Comparison of ENCODE assay signal across 20 mouse cellular contexts in the genomic region with DNA sequence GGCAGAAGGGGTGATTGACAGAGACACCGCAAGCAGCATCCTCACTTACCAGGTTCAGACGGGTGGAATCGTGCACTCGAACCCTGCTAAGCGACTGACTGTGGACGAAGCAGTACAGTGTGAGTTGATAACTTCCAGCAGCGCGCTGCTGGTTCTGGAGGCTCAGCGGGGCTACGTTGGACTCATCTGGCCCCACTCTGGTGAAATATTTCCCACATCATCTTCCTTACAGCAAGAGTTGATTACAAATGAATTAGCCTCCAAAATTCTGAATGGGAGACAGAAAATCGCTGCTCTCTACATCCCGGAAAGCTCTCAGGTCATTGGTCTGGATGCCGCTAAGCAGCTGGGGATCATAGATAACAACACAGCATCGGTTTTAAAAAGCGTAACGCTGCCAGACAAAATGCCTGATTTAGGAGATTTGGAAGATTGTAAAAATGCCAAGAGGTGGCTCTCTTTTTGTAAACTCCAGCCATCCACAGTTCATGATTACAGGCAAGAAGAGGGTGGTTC.
DNase-seq lines count a peak whose midpoint lies in the region; ATAC-seq lines count a peak whose summit lies in the region.
"Had no signal": no experiment of that assay in that cellular context is flagged by ENCODE, and none has a peak within 500 bp of the region (broad histone marks: within the 10 kb centered on the region; RNA-seq: fewer than 3 reads in every experiment).

No protein-coding gene starts in this region.

- 89% methylated on average over 16 of the region's 16 CpGs for WGBS in hindbrain, embryonic 13.5 days
- WGBS in hindbrain, embryonic 10.5 days = 94% methylated on average over 16 of the region's 16 CpGs
- WGBS in lung, embryonic 15.5 days = 62% methylated on average over 16 of the region's 16 CpGs
- WGBS in neural tube, embryonic 13.5 days = 87% methylated on average over 16 of the region's 16 CpGs

- no peak overlapping the region for H3K4me3 ChIP-seq in hindbrain, embryonic 13.5 days
- no peak overlapping the region for H3K4me3 ChIP-seq in hindbrain, embryonic 10.5 days
- H3K4me3 ChIP-seq in lung, embryonic 15.5 days = no peak overlapping the region
- H3K4me3 ChIP-seq in neural tube, embryonic 13.5 days = no peak overlapping the region
- H3K4me3 ChIP-seq: forebrain, embryonic 15.5 days; hindbrain, embryonic 15.5 days had no signal

- no peaks in the 10 kb centered on the region for H3K9me3 ChIP-seq in hindbrain, embryonic 13.5 days
- H3K9me3 ChIP-seq in hindbrain, embryonic 10.5 days = no peaks in the 10 kb centered on the region
- no peaks in the 10 kb centered on the region for H3K9me3 ChIP-seq in lung, embryonic 15.5 days
- no peaks in the 10 kb centered on the region for H3K9me3 ChIP-seq in neural tube, embryonic 13.5 days
- H3K9me3 ChIP-seq: forebrain, embryonic 15.5 days; hindbrain, embryonic 15.5 days had no signal

- DNase-seq in hindbrain, embryonic 10.5 days (ENCODE audit: low spot score) = no peak
- DNase-seq in lung, postnatal 14 days = no peak
- no peak for DNase-seq in neural tube, embryonic 10.5 days (ENCODE audit: extremely low spot score, low spot score)
- peak; percentile 29 to 68 for DNase-seq in lung, postnatal 4 days
- DNase-seq: adrenal gland, postnatal 14 days; cerebellum, adult 11-12 months; cerebellum, adult 9-10 months; cerebellum, postnatal 25 days; gastrocnemius, postnatal 36 days; heart, adult 11 months; heart, postnatal 14 days had no signal

- no peak overlapping the region for H3K9ac ChIP-seq in hindbrain, embryonic 13.5 days
- no peak overlapping the region for H3K9ac ChIP-seq in lung, embryonic 15.5 days
- H3K9ac ChIP-seq in neural tube, embryonic 13.5 days = no peak overlapping the region
- H3K9ac ChIP-seq: forebrain, embryonic 15.5 days; hindbrain, embryonic 15.5 days had no signal

- no peaks in the 10 kb centered on the region for H3K27me3 ChIP-seq in hindbrain, embryonic 13.5 days
- no peaks in the 10 kb centered on the region for H3K27me3 ChIP-seq in hindbrain, embryonic 10.5 days (ENCODE audit: insufficient read depth, poor library complexity, severe bottlenecking)
- H3K27me3 ChIP-seq in lung, embryonic 15.5 days = no peaks in the 10 kb centered on the region
- H3K27me3 ChIP-seq in neural tube, embryonic 13.5 days = no peaks in the 10 kb centered on the region
- H3K27me3 ChIP-seq: CH12.LX; forebrain, embryonic 15.5 days; hindbrain, embryonic 15.5 days; Patski had no signal

- no peak overlapping the region for H3K4me2 ChIP-seq in hindbrain, embryonic 13.5 days
- no peak overlapping the region for H3K4me2 ChIP-seq in lung, embryonic 15.5 days
- no peak overlapping the region for H3K4me2 ChIP-seq in neural tube, embryonic 13.5 days
- H3K4me2 ChIP-seq: forebrain, embryonic 15.5 days; hindbrain, embryonic 15.5 days had no signal

- peak overlapping the region; percentile 46; the same call in 1 of the 2 replicates for H3K27ac ChIP-seq in hindbrain, embryonic 13.5 days
- no peak overlapping the region for H3K27ac ChIP-seq in hindbrain, embryonic 10.5 days
- no peak overlapping the region for H3K27ac ChIP-seq in lung, embryonic 15.5 days
- H3K27ac ChIP-seq in neural tube, embryonic 13.5 days (replicated peaks) = peak overlapping the region; percentile 42; the same call in 1 of the 2 replicates
- H3K27ac ChIP-seq: forebrain, embryonic 15.5 days; hindbrain, embryonic 15.5 days had no signal

- H3K36me3 ChIP-seq in hindbrain, embryonic 13.5 days = peaks cover 69% of the 10 kb centered on the region
- peaks cover 63% of the 10 kb centered on the region for H3K36me3 ChIP-seq in hindbrain, embryonic 10.5 days
- 0 out of 2 replicates have a peak, but pooled peaks cover 2% of the 10 kb centered on the region for H3K36me3 ChIP-seq in lung, embryonic 15.5 days
- peaks cover 74% of the 10 kb centered on the region for H3K36me3 ChIP-seq in neural tube, embryonic 13.5 days

- H3K4me1 ChIP-seq in hindbrain, embryonic 13.5 days (replicated peaks) = peaks cover 6% of the 10 kb centered on the region; the same call in 1 of the 2 replicates
- H3K4me1 ChIP-seq in hindbrain, embryonic 10.5 days (replicated peaks) = peaks cover 9% of the 10 kb centered on the region
- H3K4me1 ChIP-seq in lung, embryonic 15.5 days = 0 out of 2 replicates have a peak, but pooled peaks cover 4% of the 10 kb centered on the region
- peaks cover 18% of the 10 kb centered on the region for H3K4me1 ChIP-seq in neural tube, embryonic 13.5 days (replicated peaks)
- H3K4me1 ChIP-seq: forebrain, embryonic 15.5 days; hindbrain, embryonic 15.5 days had no signal

- ATAC-seq in hindbrain, embryonic 13.5 days (ENCODE audit: low FRiP score) = no peak
- ATAC-seq in lung, embryonic 15.5 days (ENCODE audit: borderline replicate concordance, extremely low read depth, low FRiP score, low TSS enrichment) = peak; percentile 59; the same call in 1 of the 2 replicates
- ATAC-seq in neural tube, embryonic 13.5 days (ENCODE audit: low read depth) = no peak
- no peak for ATAC-seq in megakaryocyte-erythroid progenitor cell, adult 5-6 weeks (replicated peaks; ENCODE audit: low FRiP score, low TSS enrichment, poor library complexity, severe bottlenecking)
- ATAC-seq: activated CD4-positive, CD25-positive, alpha-beta regulatory T cell, adult 4 months; forebrain, embryonic 15.5 days; Patski had no signal

Comparison
In these comparisons a context has a peak if more than half of its experiments do, and no peak if none do; other contexts are left out.
1. H3K27ac ChIP-seq: peak in hindbrain, embryonic 13.5 days (single experiment) and neural tube, embryonic 13.5 days (single experiment); none in hindbrain, embryonic 10.5 days (single experiment) and lung, embryonic 15.5 days (single experiment).
2. DNase-seq: peak in lung, postnatal 4 days (2 of 2); none in hindbrain, embryonic 10.5 days (single experiment), lung, postnatal 14 days (single experiment) and neural tube, embryonic 10.5 days (single experiment).